Mouse (Mus musculus) heart, embryonic 12.5 days (tissue): ENCODE data around the gene Rad51b. TPM values are rescaled to one million over a fixed set of nuclear protein-coding genes. Genes with fewer than 3 reads are reported as not detected.
A peak's percentile ranks its signal among the peaks of the same experiment; 100 is the strongest.

Source experiments
- ATAC-seq: fragments of 200-750 bp; cut with Nextera tagmentation; 2 replicates; pipeline ENCODE4 v1.8.0; 2017; ENCODE audit warnings: moderate TSS enrichment, moderate library complexity; ENCODE audit not compliant: insufficient number of reproducible peaks, low FRiP score
- H3K27ac ChIP-seq: fragments of 300-500 bp; sonication (generic); 2 replicates; pipeline ENCODE4 v1.5.1; 2016; ENCODE audit warnings: mild to moderate bottlenecking, moderate library complexity; ENCODE audit not compliant: poor library complexity, severe bottlenecking
- H3K27me3 ChIP-seq: fragments of 300-500 bp; sonication (generic); replicated peaks from 2 replicates; pipeline ENCODE4 v1.6.1; 2016; ENCODE audit warnings: mild to moderate bottlenecking, moderate library complexity
- H3K36me3 ChIP-seq: fragments of 300-500 bp; sonication (generic); 2 replicates; pipeline ENCODE4 v1.6.1; 2016; ENCODE audit warnings: mild to moderate bottlenecking, moderate library complexity
- H3K4me1 ChIP-seq: fragments of 300-500 bp; sonication (generic); replicated peaks from 2 replicates; pipeline ENCODE4 v1.6.1; 2016; ENCODE audit warnings: mild to moderate bottlenecking
- H3K4me2 ChIP-seq: fragments of 300-500 bp; sonication (generic); 2 replicates; pipeline ENCODE4 v1.6.1; 2016; ENCODE audit warnings: mild to moderate bottlenecking, moderate library complexity
- H3K4me3 ChIP-seq: fragments of 300-500 bp; sonication (generic); 2 replicates; pipeline ENCODE4 v1.5.1; 2016; ENCODE audit warnings: mild to moderate bottlenecking
- H3K9ac ChIP-seq: fragments of 300-500 bp; sonication (generic); 2 replicates; pipeline ENCODE4 v1.6.1; 2016; ENCODE audit warnings: mild to moderate bottlenecking, moderate library complexity
- H3K9me3 ChIP-seq: fragments of 300-500 bp; sonication (generic); replicated peaks from 2 replicates; pipeline ENCODE4 v1.6.1; 2016; ENCODE audit warnings: mild to moderate bottlenecking, moderate library complexity
- whole genome bisulfite sequencing: fragments of 180-500 bp; shearing (Covaris S2); methylation state at CpG from one replicate; pipeline ENCODE4 v1.1.7; 2016; 5-methylcytosine and 5-hydroxymethylcytosine counted together
- polyA plus RNA-seq: library from polyadenylated mRNA; unstranded; fragments of >200 nt; fragmentation: Nextera tagmentation; extraction: Ambion mirVana; gene quantifications from 2 replicates; pipeline ENCODE4 v1.2.1, GENCODE M21; 2016

Rad51b gene
- polyA plus RNA-seq, 1 experiment from 2014 or later = 4.6 TPM

- Histone ChIP-seq H3K9me3 (no peaks in the 10 kb centered on the region), H3K4me1 (peaks cover 78% of the 10 kb centered on the region), H3K4me2 (no peak overlapping the region), H3K4me3 (no peak overlapping the region), H3K27me3 (no peaks in the 10 kb centered on the region), H3K9ac (no peak overlapping the region), H3K36me3 (no peaks in the 10 kb centered on the region), H3K27ac (no peak overlapping the region)
- no peak for ATAC-seq
- WGBS = 56% methylated on average over 7 of the region's 7 CpGs
Observed at GRCm38 (mm10) chr12:79846247-79847151, 549.4 kb downstream of the Rad51b start.

- WGBS = 57% methylated on average over 13 of the region's 13 CpGs
- Histone ChIP-seq H3K4me3 (no peak overlapping the region), H3K4me1 (peaks cover 63% of the 10 kb centered on the region), H3K36me3 (no peaks in the 10 kb centered on the region), H3K27ac (no peak overlapping the region), H3K27me3 (no peaks in the 10 kb centered on the region), H3K4me2 (no peak overlapping the region), H3K9ac (no peak overlapping the region), H3K9me3 (peaks cover 4% of the 10 kb centered on the region; the same call in 1 of the 2 replicates)
- no peak for ATAC-seq
Observed at GRCm38 (mm10) chr12:79848539-79848938, 551.5 kb downstream of the Rad51b start.

GRCm38 (mm10) chr12:79850021-79850420 lies 552.9 kb downstream of the Rad51b start:
- Histone ChIP-seq H3K4me2 (no peak overlapping the region), H3K4me3 (no peak overlapping the region), H3K27me3 (no peaks in the 10 kb centered on the region), H3K4me1 (peaks cover 54% of the 10 kb centered on the region), H3K9ac (no peak overlapping the region), H3K36me3 (no peaks in the 10 kb centered on the region), H3K9me3 (peaks cover 4% of the 10 kb centered on the region; the same call in 1 of the 2 replicates), H3K27ac (peak overlapping the region; percentile 25; the same call in 1 of the 2 replicates)
- 40% methylated on average over 5 of the region's 5 CpGs for WGBS
- ATAC-seq = no peak; the same call in 1 of the 2 replicates

GRCm38 (mm10) chr12:79851898-79852297 lies 554.8 kb downstream of the Rad51b start:
- ATAC-seq = no peak
- H3K27ac ChIP-seq = peak overlapping the region; percentile 61
- no peaks in the 10 kb centered on the region for H3K36me3 ChIP-seq
- H3K4me1 ChIP-seq = peaks cover 54% of the 10 kb centered on the region
- 79% methylated on average over 8 of the region's 8 CpGs for WGBS
- H3K4me2 ChIP-seq = no peak overlapping the region
- H3K9ac ChIP-seq = no peak overlapping the region
- peaks cover 4% of the 10 kb centered on the region; the same call in 1 of the 2 replicates for H3K9me3 ChIP-seq
- H3K4me3 ChIP-seq = no peak overlapping the region
- H3K27me3 ChIP-seq = no peaks in the 10 kb centered on the region

GRCm38 (mm10) chr12:79852606-79853005 lies 555.5 kb downstream of the Rad51b start:
- no peak for ATAC-seq

GRCm38 (mm10) chr12:79853901-79854490 lies 556.9 kb downstream of the Rad51b start:
- Histone ChIP-seq H3K36me3 (no peaks in the 10 kb centered on the region), H3K4me3 (no peak overlapping the region), H3K4me2 (no peak overlapping the region), H3K9me3 (peaks cover 4% of the 10 kb centered on the region; the same call in 1 of the 2 replicates), H3K4me1 (peaks cover 66% of the 10 kb centered on the region), H3K9ac (no peak overlapping the region), H3K27ac (no peak overlapping the region), H3K27me3 (no peaks in the 10 kb centered on the region)
- no peak for ATAC-seq
- WGBS = 63% methylated on average over 5 of the region's 5 CpGs

More at GRCm38 (mm10) chr12:79852606-79853005, 555.5 kb downstream of the Rad51b start:
- Histone ChIP-seq H3K4me1 (peaks cover 59% of the 10 kb centered on the region), H3K27ac (no peak overlapping the region), H3K9ac (no peak overlapping the region), H3K36me3 (no peaks in the 10 kb centered on the region), H3K4me3 (no peak overlapping the region), H3K27me3 (no peaks in the 10 kb centered on the region), H3K9me3 (peaks cover 4% of the 10 kb centered on the region; the same call in 1 of the 2 replicates), H3K4me2 (no peak overlapping the region)
- 96% methylated on average over 4 of the region's 4 CpGs for WGBS

GRCm38 (mm10) chr12:79854507-79854906 lies 557.4 kb downstream of the Rad51b start:
- no peak overlapping the region for H3K4me2 ChIP-seq
- H3K27me3 ChIP-seq = no peaks in the 10 kb centered on the region
- H3K27ac ChIP-seq = no peak overlapping the region
- H3K4me3 ChIP-seq = no peak overlapping the region
- H3K9ac ChIP-seq = no peak overlapping the region
- no peaks in the 10 kb centered on the region for H3K36me3 ChIP-seq
- peaks cover 66% of the 10 kb centered on the region for H3K4me1 ChIP-seq
- no peak for ATAC-seq
- 92% methylated on average over 2 of the region's 2 CpGs for WGBS
- peaks cover 4% of the 10 kb centered on the region; the same call in 1 of the 2 replicates for H3K9me3 ChIP-seq

- peak overlapping the region; percentile 64 for H3K27ac ChIP-seq
- H3K4me3 ChIP-seq = no peak overlapping the region
- peak; percentile 41; the same call in 1 of the 2 replicates for ATAC-seq
- no peaks in the 10 kb centered on the region for H3K27me3 ChIP-seq
- H3K36me3 ChIP-seq = no peaks in the 10 kb centered on the region
- no peak overlapping the region for H3K9ac ChIP-seq
- H3K4me1 ChIP-seq = peaks cover 73% of the 10 kb centered on the region
- WGBS = 40% methylated on average over 11 of the region's 11 CpGs
- H3K9me3 ChIP-seq = peaks cover 4% of the 10 kb centered on the region; the same call in 1 of the 2 replicates
- no peak overlapping the region for H3K4me2 ChIP-seq
Observed at GRCm38 (mm10) chr12:79856116-79856909, 559.2 kb downstream of the Rad51b start.

GRCm38 (mm10) chr12:79857704-79858103 lies 560.6 kb downstream of the Rad51b start:
- Histone ChIP-seq H3K9me3 (peaks cover 8% of the 10 kb centered on the region), H3K4me2 (no peak overlapping the region), H3K36me3 (no peaks in the 10 kb centered on the region), H3K9ac (no peak overlapping the region), H3K27ac (peak overlapping the region; percentile 55), H3K4me1 (peaks cover 68% of the 10 kb centered on the region), H3K4me3 (no peak overlapping the region), H3K27me3 (no peaks in the 10 kb centered on the region)
- no peak for ATAC-seq
- WGBS = 64% methylated on average over 6 of the region's 6 CpGs

GRCm38 (mm10) chr12:79858336-79858735 lies 561.3 kb downstream of the Rad51b start:
- Histone ChIP-seq H3K9me3 (peaks cover 8% of the 10 kb centered on the region), H3K27me3 (no peaks in the 10 kb centered on the region), H3K27ac (peak overlapping the region; percentile 94), H3K36me3 (no peaks in the 10 kb centered on the region), H3K9ac (no peak overlapping the region), H3K4me3 (no peak overlapping the region), H3K4me2 (no peak overlapping the region), H3K4me1 (peaks cover 68% of the 10 kb centered on the region)
- WGBS = 48% methylated on average over 11 of the region's 11 CpGs
- ATAC-seq = no peak
